Mouse (Mus musculus) myocyte (in vitro differentiated cells): ENCODE measurements around the gene Dock2.

Experiments used
- E2F4 ChIP-seq: IDR thresholded peaks from one replicate; pipeline ENCODE4 v1.6.1; 2011; ENCODE audit warnings: mild to moderate bottlenecking, control low read depth, moderate library complexity; ENCODE audit not compliant: insufficient read depth
- MAX ChIP-seq: IDR thresholded peaks from one replicate; pipeline ENCODE4 v1.6.1; 2011; ENCODE audit warnings: low read depth, mild to moderate bottlenecking, control low read depth
- MYOG ChIP-seq, 3 experiments: IDR thresholded peaks; one replicate each; pipeline ENCODE4 v1.6.1; 2011; ENCODE audit warnings: control low read depth in 2 of 3, low read depth in 2 of 3, mild to moderate bottlenecking in 2 of 3; ENCODE audit not compliant: insufficient read length in 2 of 3, control insufficient read depth in 1 of 3, insufficient read depth in 1 of 3
- POLR2A ChIP-seq: IDR thresholded peaks from one replicate; pipeline ENCODE4 v1.6.1; 2011; ENCODE audit warnings: low read depth, mild to moderate bottlenecking, control low read depth, moderate library complexity; ENCODE audit not compliant: insufficient read length
- REST ChIP-seq: IDR thresholded peaks from one replicate; pipeline ENCODE4 v1.6.1; 2011; ENCODE audit warnings: mild to moderate bottlenecking, control low read depth, moderate library complexity; ENCODE audit not compliant: insufficient read depth, insufficient read length
- TCF3 ChIP-seq: IDR thresholded peaks from one replicate; pipeline ENCODE4 v1.6.1; 2011; ENCODE audit warnings: low read depth, control low read depth; ENCODE audit not compliant: insufficient read length
- USF1 ChIP-seq: IDR thresholded peaks from one replicate; pipeline ENCODE4 v1.6.1; 2011; ENCODE audit warnings: low read depth, mild to moderate bottlenecking, control low read depth, moderate library complexity

- TF ChIP-seq POLR2A (no peak), MAX (no peak), E2F4 (no peak), REST (no peak), USF1 (no peak), TCF3 (no peak), MYOG (IDR thresholded peaks at IDR 0.05; ENCODE audit: control insufficient read depth in 1 of 3, insufficient read depth in 1 of 3, insufficient read length in 2 of 3, low read depth in 2 of 3) (no peak)
These were observed 546.8 kb downstream of the Dock2 start for GRCm38 (mm10) chr11:34236885-34237284.
